Mouse (Mus musculus): ENCODE measurements around the gene Stfa2l1.
"Not testable (repeated sequence)": the region's sequence is repeated elsewhere in the genome, so short reads cannot be mapped to it uniquely, and the experiment has no call there.

Gene Stfa2l1

GRCm38 (mm10) chr16:36156402-36156975 is at the start of gene Stfa2l1:
Gene Stfa2l1 (plus strand): TSS chr16:36156811.
- DNase-seq, result no peak

DNA sequence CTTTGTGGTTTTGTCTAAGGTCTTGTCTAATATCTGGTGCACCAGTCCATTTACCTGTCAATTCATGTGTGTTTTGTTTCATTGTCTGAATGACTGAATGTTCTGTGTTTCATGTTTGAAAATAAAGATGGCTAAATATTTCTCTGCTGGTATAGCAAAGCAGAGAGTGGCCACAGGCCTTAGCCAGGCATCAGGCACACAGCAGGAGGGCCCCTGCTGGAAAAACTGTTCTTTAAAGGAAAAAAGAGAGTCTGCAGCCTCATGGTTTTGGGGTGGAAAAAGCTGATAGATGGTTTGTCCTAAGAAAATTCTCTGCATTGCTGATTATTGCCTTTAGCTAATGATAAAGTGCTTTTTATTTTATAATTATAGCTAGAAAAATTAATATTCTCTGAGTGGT is 45.1 kb upstream of the Stfa2l1 start:
- peak; percentile 40 to 58 for DNase-seq

- not testable (repeated sequence) for DNase-seq
Measured at GRCm38 (mm10) chr16:36115751-36116150, 40.9 kb upstream of the Stfa2l1 start.

DNA sequence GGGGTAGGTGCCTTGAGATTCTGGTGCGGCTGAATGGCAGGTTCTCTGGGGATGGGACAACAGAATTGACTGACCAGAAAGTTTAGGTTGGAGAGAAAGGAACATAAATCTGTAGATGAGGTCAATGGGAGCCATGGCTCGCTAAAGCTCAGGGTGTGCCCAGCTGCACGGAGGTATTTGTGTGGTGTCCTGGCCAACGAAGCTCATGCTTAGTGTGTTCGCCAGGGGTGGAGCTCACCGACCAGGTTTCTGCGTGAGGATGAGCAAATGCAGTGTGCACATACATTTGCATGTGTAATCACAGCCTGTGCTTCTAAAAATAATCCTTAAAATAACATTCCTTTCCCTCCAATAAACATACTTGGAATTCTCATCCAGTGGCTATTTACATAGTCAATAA is 28.5 kb upstream of the Stfa2l1 start:
- DNase-seq, result no peak

GRCm38 (mm10) chr16:36131141-36131540 is 25.5 kb upstream of the Stfa2l1 start, which contains the start of gene Csta1:
Gene Csta1 (minus strand): TSS chr16:36131241.
- DNase-seq, result no peak

DNA sequence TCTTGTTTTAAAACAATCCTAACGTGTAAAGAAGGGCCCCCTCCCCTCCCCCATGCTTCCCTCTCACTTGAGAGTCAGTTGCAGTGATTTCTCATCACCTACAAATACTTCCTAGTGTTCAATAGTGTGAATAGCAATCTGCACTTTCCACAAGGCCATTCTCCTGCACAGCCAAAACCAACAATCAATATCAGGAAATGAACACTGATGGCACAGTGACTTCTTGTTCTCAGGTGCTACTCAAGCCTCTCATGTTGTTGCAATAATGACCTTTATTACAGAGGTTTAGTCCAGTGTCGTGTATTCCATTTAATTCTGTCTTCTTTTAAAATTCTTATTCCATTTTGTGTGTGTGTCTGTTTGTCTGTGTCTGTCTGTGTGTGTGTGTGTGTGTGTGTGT is 18.4 kb upstream of the Stfa2l1 start:
- no peak for DNase-seq

DNA sequence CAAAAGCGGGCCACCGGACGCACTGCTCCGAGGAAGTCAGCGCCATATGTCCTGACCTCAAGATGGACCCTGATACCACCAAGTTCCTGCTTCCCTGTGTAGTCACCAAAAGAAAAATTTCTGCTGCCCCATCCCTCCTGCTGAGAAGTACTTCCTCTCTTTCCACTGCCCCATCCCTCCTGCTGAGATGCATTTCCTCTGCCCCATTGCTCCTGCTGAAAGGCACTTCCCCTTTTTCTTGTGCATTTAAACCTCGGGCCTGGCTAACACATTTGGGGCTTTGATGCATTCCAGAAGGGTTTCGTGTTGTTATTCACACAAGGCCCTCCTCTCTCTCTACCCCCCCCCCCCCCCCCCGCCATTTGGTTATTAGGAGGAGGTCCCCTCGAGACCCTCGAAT is 11.2 kb downstream of the Stfa2l1 start:
- DNase-seq, result not testable (repeated sequence)

GRCm38 (mm10) chr16:36176108-36176507 is 19.5 kb downstream of the Stfa2l1 start:
- no peak for DNase-seq

- DNase-seq, result no peak
Measured at GRCm38 (mm10) chr16:36179910-36180309, 23.3 kb downstream of the Stfa2l1 start.

DNA sequence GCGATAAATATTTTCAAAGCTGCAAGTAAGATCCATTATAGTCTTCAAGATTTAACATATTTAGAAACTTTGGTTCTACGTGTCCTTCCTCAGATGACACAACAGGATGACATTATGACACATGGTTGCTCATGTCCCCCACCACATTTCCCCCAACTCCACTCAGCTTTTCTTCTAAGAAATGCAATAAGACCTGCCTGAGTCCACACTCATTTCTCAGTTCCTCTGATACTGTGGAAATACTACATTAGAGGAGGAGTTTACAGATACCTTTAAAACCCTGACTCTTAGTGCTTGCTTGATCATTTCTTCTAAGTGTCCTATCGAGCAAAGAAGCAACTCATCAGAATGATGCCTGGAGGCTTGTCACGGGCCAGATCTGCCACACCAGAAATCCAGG is 27.3 kb downstream of the Stfa2l1 start, which contains the start of gene Gm5483:
Gene Gm5483, plus strand, starts transcription at position 301 of the 400 bp plus-strand sequence.
- not testable (repeated sequence) for DNase-seq

DNA sequence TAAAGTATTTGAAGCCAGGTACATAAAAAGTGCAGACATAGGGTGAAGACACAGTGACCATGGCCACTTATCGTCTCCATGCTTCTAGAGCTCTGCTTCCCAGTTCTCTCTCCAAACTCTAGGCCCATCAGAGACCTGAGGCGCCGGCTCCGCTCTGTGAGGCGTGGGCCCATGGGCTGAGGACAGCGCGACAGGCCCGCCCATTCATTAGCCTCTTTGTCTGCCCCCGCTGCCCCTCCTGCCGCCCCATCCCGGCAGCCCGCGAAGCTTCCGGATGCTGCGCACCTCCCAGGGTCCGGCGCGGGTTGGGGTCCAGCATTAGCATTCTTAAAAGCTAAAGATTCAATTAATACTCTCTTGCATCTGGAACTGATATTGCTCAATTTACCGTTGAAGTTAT is 42.6 kb downstream of the Stfa2l1 start:
- no peak for DNase-seq

GRCm38 (mm10) chr16:36203846-36204245 is 47.2 kb downstream of the Stfa2l1 start:
- no peak for DNase-seq

DNA sequence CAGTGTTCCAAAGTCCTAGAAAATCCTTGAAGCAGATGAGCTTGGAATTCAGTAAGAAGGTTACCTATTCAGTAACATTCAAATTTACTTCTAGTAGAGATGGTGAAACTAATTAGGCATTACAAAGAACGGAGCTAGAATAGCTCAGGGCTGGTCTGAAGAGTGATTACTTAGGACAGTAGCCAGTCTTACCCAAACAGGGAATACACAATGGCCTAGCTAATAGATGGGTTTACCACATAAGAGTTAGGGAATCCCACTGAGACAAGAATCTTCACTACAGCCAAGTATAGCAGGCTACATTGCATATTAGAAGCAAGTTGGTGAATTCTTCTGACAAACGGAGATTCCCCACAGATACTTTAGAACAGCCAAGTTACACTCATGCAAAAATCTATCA is 49.1 kb downstream of the Stfa2l1 start:
- DNase-seq, result not testable (repeated sequence)

GRCm38 (mm10) chr16:36209967-36210453 is 53.4 kb downstream of the Stfa2l1 start, which contains the start of gene Gm5416:
Gene Gm5416 (plus strand): TSS chr16:36210403.
- no peak for DNase-seq
